ENCODE assay signal across 27 mouse cellular contexts in the genomic region with DNA sequence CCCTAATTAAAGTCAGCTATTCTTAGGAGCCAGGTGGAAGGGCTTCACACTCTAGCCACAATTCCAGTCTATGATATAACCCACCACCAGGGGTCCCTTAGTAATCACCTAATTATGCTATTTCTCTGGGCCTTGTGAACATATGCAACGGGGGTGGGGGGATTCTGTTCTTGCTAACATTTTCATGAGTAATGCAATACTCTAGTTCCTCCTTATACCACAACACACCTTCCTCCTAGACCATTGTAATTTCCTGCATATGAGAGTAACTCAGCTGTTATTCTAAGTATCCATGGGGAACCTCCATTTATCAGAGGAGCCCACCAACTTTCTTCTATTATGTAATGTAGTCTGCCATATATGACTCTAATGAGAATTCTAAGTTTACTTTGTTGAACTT.
A peak's percentile ranks its signal among the peaks of the same experiment; 100 is the strongest.
DNase-seq lines count a peak whose midpoint lies in the region; ATAC-seq and TF ChIP-seq lines count a peak whose summit lies in the region.
"Had no signal": no experiment of that assay in that cellular context is flagged by ENCODE, and none has a peak within 500 bp of the region (broad histone marks: within the 10 kb centered on the region; RNA-seq: fewer than 3 reads in every experiment).

No protein-coding gene starts in this region.

- peaks cover 13% of the 10 kb centered on the region for H3K9me3 ChIP-seq in hindbrain, embryonic 16.5 days (ENCODE audit: control insufficient read depth, low read length)
- H3K9me3 ChIP-seq: intestine, embryonic 15.5 days had no signal

- no peaks in the 10 kb centered on the region for H3K79me2 ChIP-seq in heart, adult 2 months (replicated peaks; ENCODE audit: control insufficient read depth, insufficient read depth, low read length)

- H3K4me3 ChIP-seq in hindbrain, embryonic 16.5 days (ENCODE audit: low read length), result no peak overlapping the region
- H3K4me3 ChIP-seq in heart, adult 2 months, result no peak overlapping the region
- H3K4me3 ChIP-seq: forebrain, embryonic 10.5 days; forebrain, embryonic 13.5 days; heart, embryonic 12.5 days; heart, embryonic 15.5 days; intestine, embryonic 15.5 days had no signal

- no peaks in the 10 kb centered on the region for H3K36me3 ChIP-seq in hindbrain, embryonic 16.5 days (ENCODE audit: control insufficient read depth, insufficient read depth, low read length)
- no peaks in the 10 kb centered on the region for H3K36me3 ChIP-seq in heart, adult 2 months (ENCODE audit: control insufficient read depth, insufficient read depth, low read length)
- H3K36me3 ChIP-seq: forebrain, embryonic 10.5 days; heart, embryonic 12.5 days; heart, embryonic 15.5 days; intestine, embryonic 15.5 days had no signal

- H3K4me2 ChIP-seq in hindbrain, embryonic 16.5 days (ENCODE audit: low read length), result no peak overlapping the region
- H3K4me2 ChIP-seq: forebrain, embryonic 13.5 days; heart, embryonic 12.5 days; heart, embryonic 15.5 days; hindbrain, embryonic 14.5 days; intestine, embryonic 15.5 days had no signal

- no peak overlapping the region for H3K27ac ChIP-seq in hindbrain, embryonic 16.5 days (ENCODE audit: low read depth, low read length)
- H3K27ac ChIP-seq in heart, adult 2 months, result no peak overlapping the region
- H3K27ac ChIP-seq: forebrain, embryonic 10.5 days; forebrain, embryonic 13.5 days; heart, embryonic 15.5 days; hindbrain, embryonic 14.5 days; intestine, embryonic 15.5 days had no signal

- intact Hi-C loops in heart, adult 2 months (cut with DNase I), result no loop called here

- no peak for TF ChIP-seq EP300 in heart, adult 2 months (IDR thresholded peaks at IDR 0.05; ENCODE audit: insufficient read depth, low read depth, low read length)

- no peak overlapping the region for H3K9ac ChIP-seq in hindbrain, embryonic 16.5 days (ENCODE audit: low read depth, low read length)
- no peak overlapping the region for H3K9ac ChIP-seq in heart, adult 2 months (ENCODE audit: low read depth, low read length)
- H3K9ac ChIP-seq: forebrain, embryonic 13.5 days; heart, embryonic 12.5 days; heart, embryonic 15.5 days; hindbrain, embryonic 14.5 days; intestine, embryonic 15.5 days had no signal

- DNase-seq in CD4-positive, CD25-positive, alpha-beta regulatory T cell, adult 2 months (ENCODE audit: low read depth, low spot score), result peak; percentile 17
- peak; percentile 13 for DNase-seq in 416B (ENCODE audit: low read depth)
- no peak for DNase-seq in right cerebral cortex, adult 2 months (ENCODE audit: low spot score in 2 of 2)
- DNase-seq in heart, adult 2 months, result no peak
- DNase-seq: adrenal gland, adult 2 months; adrenal gland, postnatal 14 days; B cell, adult 2 months; cerebellum, adult 11 months; cerebellum, adult 2 months; cerebellum, adult 9-11 months; cerebellum, postnatal 36 days; gastrocnemius, postnatal 10 days; gastrocnemius, postnatal 36 days; heart, adult 11 months; heart, postnatal 10 days; heart, postnatal 4 days had no signal

- no peaks in the 10 kb centered on the region for H3K4me1 ChIP-seq in hindbrain, embryonic 16.5 days (ENCODE audit: control insufficient read depth, insufficient read depth, low read depth, low read length)
- no peaks in the 10 kb centered on the region for H3K4me1 ChIP-seq in heart, adult 2 months (ENCODE audit: control insufficient read depth, insufficient read depth, low read length)
- H3K4me1 ChIP-seq: forebrain, embryonic 10.5 days; forebrain, embryonic 13.5 days; heart, embryonic 12.5 days; heart, embryonic 15.5 days; intestine, embryonic 15.5 days had no signal

- WGBS in hindbrain, embryonic 16.5 days, result 54% methylated on average over 1 of the region's 1 CpGs
- 44% methylated on average over 1 of the region's 1 CpGs for WGBS in heart, adult 2 months

- ATAC-seq in CD4-positive, CD25-positive, alpha-beta regulatory T cell, adult 4 months, result no peak
- peak; percentile 94 for ATAC-seq in granulocyte monocyte progenitor cell, adult 5-6 weeks (replicated peaks; ENCODE audit: poor library complexity, severe bottlenecking)
- ATAC-seq in megakaryocyte progenitor cell, adult 5-6 weeks (replicated peaks; ENCODE audit: poor library complexity), result peak; percentile 90
- no peak for ATAC-seq in hindbrain, embryonic 16.5 days
- ATAC-seq: forebrain, embryonic 13.5 days; forebrain, embryonic 16.5 days; intestine, embryonic 15.5 days had no signal

- no peak for TF ChIP-seq POLR2A in heart, adult 2 months (IDR thresholded peaks at IDR 0.05; ENCODE audit: insufficient read depth, low read depth, low read length)

- no peaks in the 10 kb centered on the region for H3K27me3 ChIP-seq in hindbrain, embryonic 16.5 days (replicated peaks; ENCODE audit: control insufficient read depth, insufficient read depth, low read length)
- no peaks in the 10 kb centered on the region for H3K27me3 ChIP-seq in heart, adult 2 months (ENCODE audit: control insufficient read depth, insufficient read depth, low read length)
- H3K27me3 ChIP-seq: forebrain, embryonic 13.5 days; heart, embryonic 12.5 days; heart, embryonic 15.5 days; intestine, embryonic 15.5 days had no signal

- no peak for TF ChIP-seq CTCF in heart, adult 2 months (IDR thresholded peaks at IDR 0.05)

Comparison
In these comparisons a context has a peak if more than half of its experiments do, and no peak if none do; other contexts are left out.
1. DNase-seq: peak in CD4-positive, CD25-positive, alpha-beta regulatory T cell, adult 2 months (single experiment) and 416B (single experiment); none in right cerebral cortex, adult 2 months (0 of 2) and heart, adult 2 months (0 of 2).
2. ATAC-seq: peak in granulocyte monocyte progenitor cell, adult 5-6 weeks (single experiment) and megakaryocyte progenitor cell, adult 5-6 weeks (single experiment); none in CD4-positive, CD25-positive, alpha-beta regulatory T cell, adult 4 months (single experiment) and hindbrain, embryonic 16.5 days (single experiment).